Mouse (Mus musculus) embryonic facial prominence, embryonic 14.5 days (tissue): ENCODE results near the gene Jdp2. TPM values are rescaled to one million over a fixed set of nuclear protein-coding genes. Genes with fewer than 3 reads are reported as not detected.

Source experiments
- ATAC-seq: fragments of 200-750 bp; cut with Nextera tagmentation; 2 replicates; pipeline ENCODE4 v1.8.0; 2017; ENCODE audit warnings: low read depth, moderate number of reproducible peaks, moderate TSS enrichment
- DNase-seq: peaks from one replicate; pipeline ENCODE4 v3.0.0-alpha.2; 2015; ENCODE audit warnings: low spot score
- H3K27ac ChIP-seq: fragments of 300-500 bp; sonication (generic); replicated peaks from 2 replicates; pipeline ENCODE4 v1.5.1; 2014; ENCODE audit warnings: low read depth, mild to moderate bottlenecking, low read length, moderate library complexity
- H3K27me3 ChIP-seq: fragments of 300-500 bp; sonication (generic); replicated peaks from 2 replicates; pipeline ENCODE4 v1.6.1; 2014; ENCODE audit warnings: low read length; ENCODE audit not compliant: control insufficient read depth, insufficient read depth
- H3K36me3 ChIP-seq: fragments of 300-500 bp; sonication (generic); 2 replicates; pipeline ENCODE4 v1.6.1; 2014; ENCODE audit warnings: low read length, mixed read lengths; ENCODE audit not compliant: control insufficient read depth, insufficient read depth
- H3K4me1 ChIP-seq: fragments of 300-500 bp; sonication (generic); 2 replicates; pipeline ENCODE4 v1.6.1; 2014; ENCODE audit warnings: antibody characterized with exemption, low read length; ENCODE audit not compliant: control insufficient read depth, insufficient read depth
- H3K4me2 ChIP-seq: fragments of 300-500 bp; sonication (generic); 2 replicates; pipeline ENCODE4 v1.6.1; 2014; ENCODE audit warnings: low read depth, mild to moderate bottlenecking, low read length, moderate library complexity, mixed read lengths
- H3K4me3 ChIP-seq: fragments of 300-500 bp; sonication (generic); 2 replicates; pipeline ENCODE4 v1.5.1; 2014; ENCODE audit warnings: low read depth, mild to moderate bottlenecking, low read length
- H3K9ac ChIP-seq: fragments of 300-500 bp; sonication (generic); 2 replicates; pipeline ENCODE4 v1.6.1; 2014; ENCODE audit warnings: low read depth, mild to moderate bottlenecking, low read length, moderate library complexity, mixed read lengths
- H3K9me3 ChIP-seq: fragments of 300-500 bp; sonication (generic); 2 replicates; pipeline ENCODE4 v1.6.1; 2016; ENCODE audit warnings: low read length; ENCODE audit not compliant: control insufficient read depth
- WGBS: fragments of 180-500 bp; shearing (Covaris S2); extraction: QIAGEN DNeasy Blood & Tissue Kit; methylation state at CpG from one replicate; pipeline ENCODE4 v1.1.7; 2014; 5-methylcytosine and 5-hydroxymethylcytosine counted together
- polyA plus RNA-seq: library from polyadenylated mRNA; unstranded; fragments of >200 nt; fragmentation: Nextera tagmentation; extraction: Ambion mirVana; gene quantifications from 2 replicates; pipeline ENCODE4 v1.2.1, GENCODE M21; 2014

Gene Jdp2
- 1.7 and 2.4 TPM in 2 replicates for polyA plus RNA-seq

DNA sequence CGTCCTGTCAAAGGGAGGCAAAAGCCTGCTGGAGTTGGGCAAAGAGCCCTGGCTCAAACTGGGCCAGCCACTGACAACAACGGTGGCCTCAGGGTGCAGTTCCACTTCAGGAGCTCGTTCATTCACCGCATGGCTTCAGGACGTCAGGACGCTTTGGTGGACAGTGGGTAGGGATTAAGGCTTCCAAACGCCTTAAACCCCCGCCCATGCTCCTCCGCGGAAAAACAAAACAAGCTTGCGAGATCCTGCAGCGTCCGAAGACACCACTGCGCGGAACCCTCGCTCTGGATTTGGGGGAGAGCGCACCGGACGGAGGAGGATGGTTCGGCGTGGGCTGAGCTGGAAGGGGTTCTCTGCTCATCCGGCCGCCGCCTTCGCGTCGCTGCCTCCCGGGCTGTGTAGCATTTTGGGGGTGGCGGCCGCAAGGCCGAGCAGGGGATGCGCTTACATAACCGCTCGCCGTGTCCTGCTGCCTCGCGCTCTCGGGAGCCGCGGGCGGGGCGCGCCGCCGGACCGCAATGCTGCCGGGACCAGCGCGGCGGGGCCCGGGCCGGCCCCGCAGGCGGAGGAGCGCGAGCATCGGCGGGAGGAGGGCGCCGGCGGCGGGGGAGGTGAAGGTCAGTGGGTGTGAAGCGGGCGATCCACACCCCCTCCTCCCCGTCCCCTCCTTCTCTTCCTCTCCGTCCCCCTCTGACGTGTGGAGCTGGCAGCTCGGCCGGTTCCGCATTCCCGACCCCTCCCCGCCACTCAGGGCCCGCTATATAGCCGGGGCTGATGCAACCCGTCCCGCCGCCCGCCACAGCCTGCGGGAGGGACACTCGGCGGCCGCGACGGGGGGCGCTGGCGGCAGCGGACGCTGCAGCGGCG lies at the start of gene Jdp2:
TSS of gene Jdp2 (plus strand) at position 417 of the 867 bp plus-strand sequence.
- no peaks in the 10 kb centered on the region for H3K9me3 ChIP-seq
- peaks cover 18% of the 10 kb centered on the region for H3K4me1 ChIP-seq
- H3K36me3 ChIP-seq, result no peaks in the 10 kb centered on the region
- peak within 1 kb of the TSS; percentile 84 for H3K9ac ChIP-seq
- ATAC-seq, result peak; percentile 94
- H3K27me3 ChIP-seq, result no peaks in the 10 kb centered on the region
- DNase-seq, result peak; percentile 94
- peak within 1 kb of the TSS; percentile 85 for H3K4me3 ChIP-seq
- 1% methylated on average over 49 of the region's 90 CpGs for WGBS
- peak within 1 kb of the TSS; percentile 81 for H3K4me2 ChIP-seq
- peak within 1 kb of the TSS; percentile 88 for H3K27ac ChIP-seq

DNA sequence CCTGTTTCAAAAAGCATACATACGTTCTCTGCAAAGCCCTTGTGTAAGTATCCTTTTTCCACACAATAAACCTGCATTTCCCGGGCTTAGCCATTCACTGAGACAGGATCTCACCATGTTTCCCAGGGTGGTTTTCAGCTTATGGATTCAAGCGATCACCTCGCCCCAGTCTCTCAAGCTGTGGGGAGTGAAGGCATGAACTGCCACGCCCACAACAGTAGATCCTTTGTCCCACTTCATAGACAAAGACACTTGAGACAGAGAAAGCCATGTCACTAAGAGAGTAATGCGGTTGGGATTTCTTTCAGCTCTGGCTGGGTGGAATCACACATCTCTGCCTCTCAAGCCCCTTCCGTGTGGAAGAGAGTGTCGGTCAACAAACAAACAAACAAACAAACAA lies 49.2 kb upstream of the Jdp2 start:
- Histone ChIP-seq H3K9me3 (no peaks in the 10 kb centered on the region), H3K9ac (no peak overlapping the region), H3K27ac (no peak overlapping the region), H3K27me3 (no peaks in the 10 kb centered on the region), H3K36me3 (no peaks in the 10 kb centered on the region), H3K4me2 (no peak overlapping the region), H3K4me1 (peaks cover 8% of the 10 kb centered on the region; the same call in 1 of the 2 replicates), H3K4me3 (no peak overlapping the region)
- WGBS, result 78% methylated on average over 8 of the region's 8 CpGs
- no peak for DNase-seq
- ATAC-seq, result no peak; the same call in 1 of the 2 replicates

DNA sequence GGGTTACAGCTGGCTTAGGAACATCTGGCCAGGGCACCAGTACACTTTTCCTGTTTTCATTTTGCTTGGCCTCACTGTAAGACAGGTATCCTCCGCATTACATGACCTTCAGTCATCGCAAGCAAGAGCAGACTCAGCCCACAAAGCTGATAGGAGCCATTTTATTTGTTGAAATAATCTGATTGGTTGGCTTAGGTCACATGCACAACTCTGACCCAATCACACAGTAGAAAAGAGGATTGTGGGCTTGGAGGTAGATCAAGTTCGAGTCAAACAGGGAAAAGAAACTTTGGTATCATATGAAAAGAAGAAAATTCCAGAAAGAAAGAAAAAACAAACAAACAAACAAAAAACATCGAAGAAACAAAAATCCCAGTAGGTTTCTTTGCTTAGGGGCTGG lies 48.4 kb upstream of the Jdp2 start:
- WGBS, result 85% methylated on average over 4 of the region's 4 CpGs
- H3K4me2 ChIP-seq, result no peak overlapping the region

DNA sequence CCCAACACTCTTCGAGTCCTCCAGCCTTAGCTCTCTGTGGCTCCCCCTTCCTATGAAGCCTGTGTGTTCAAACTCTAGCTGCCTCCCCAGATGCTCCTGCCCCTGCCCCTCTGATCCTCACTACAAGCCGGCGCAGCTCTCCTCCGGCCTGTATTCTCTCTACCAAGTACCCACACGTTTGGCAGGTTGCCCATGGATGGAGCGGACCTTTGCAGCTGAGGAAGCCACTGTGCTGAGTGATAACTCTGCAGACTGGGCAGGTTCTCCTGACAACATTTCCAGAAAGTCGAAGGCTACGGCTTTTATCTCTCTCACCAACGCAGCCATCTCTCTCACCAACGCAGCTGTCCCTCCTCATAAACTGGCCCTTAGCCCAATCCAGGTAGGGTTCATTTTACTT lies 39.5 kb upstream of the Jdp2 start:
- H3K4me2 ChIP-seq, result no peak overlapping the region
- ATAC-seq, result no peak
- no peaks in the 10 kb centered on the region for H3K9me3 ChIP-seq
- no peak overlapping the region for H3K9ac ChIP-seq
- DNase-seq, result no peak
- no peaks in the 10 kb centered on the region for H3K27me3 ChIP-seq
- no peaks in the 10 kb centered on the region for H3K36me3 ChIP-seq
- H3K4me3 ChIP-seq, result no peak overlapping the region
- H3K27ac ChIP-seq, result no peak overlapping the region
- no peaks in the 10 kb centered on the region for H3K4me1 ChIP-seq
- WGBS, result 83% methylated on average over 10 of the region's 10 CpGs

More for the DNA sequence above, 48.4 kb upstream of the Jdp2 start:
- no peak for ATAC-seq
- Histone ChIP-seq H3K36me3 (no peaks in the 10 kb centered on the region), H3K4me1 (peaks cover 8% of the 10 kb centered on the region; the same call in 1 of the 2 replicates), H3K9ac (no peak overlapping the region), H3K9me3 (no peaks in the 10 kb centered on the region), H3K27me3 (no peaks in the 10 kb centered on the region), H3K4me3 (no peak overlapping the region), H3K27ac (no peak overlapping the region)
- no peak for DNase-seq

DNA sequence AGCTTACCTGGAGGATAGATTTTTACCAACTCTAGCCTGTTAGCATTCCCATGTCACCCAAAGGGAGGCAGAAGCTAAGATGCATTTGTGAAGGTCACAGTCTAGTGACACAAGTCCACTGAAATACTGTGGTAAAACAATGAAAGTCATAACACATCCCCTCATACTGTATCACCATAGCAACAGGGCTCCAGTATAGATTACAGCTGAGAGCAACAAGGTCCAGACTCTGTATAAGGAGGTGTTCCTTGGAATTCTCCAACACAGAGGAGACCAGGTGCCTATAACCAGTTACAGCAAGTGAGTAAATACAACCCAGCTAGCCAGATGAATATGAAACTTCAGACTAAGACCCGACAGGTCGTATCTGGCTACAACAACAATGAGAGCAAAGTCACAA lies 33.4 kb upstream of the Jdp2 start:
- no peak overlapping the region for H3K9ac ChIP-seq
- no peak overlapping the region for H3K27ac ChIP-seq
- H3K27me3 ChIP-seq, result no peaks in the 10 kb centered on the region
- H3K36me3 ChIP-seq, result no peaks in the 10 kb centered on the region
- no peak for ATAC-seq
- H3K9me3 ChIP-seq, result no peaks in the 10 kb centered on the region
- no peak overlapping the region for H3K4me3 ChIP-seq
- no peaks in the 10 kb centered on the region for H3K4me1 ChIP-seq
- no peak overlapping the region for H3K4me2 ChIP-seq
- DNase-seq, result no peak
- 87% methylated on average over 2 of the region's 2 CpGs for WGBS

DNA sequence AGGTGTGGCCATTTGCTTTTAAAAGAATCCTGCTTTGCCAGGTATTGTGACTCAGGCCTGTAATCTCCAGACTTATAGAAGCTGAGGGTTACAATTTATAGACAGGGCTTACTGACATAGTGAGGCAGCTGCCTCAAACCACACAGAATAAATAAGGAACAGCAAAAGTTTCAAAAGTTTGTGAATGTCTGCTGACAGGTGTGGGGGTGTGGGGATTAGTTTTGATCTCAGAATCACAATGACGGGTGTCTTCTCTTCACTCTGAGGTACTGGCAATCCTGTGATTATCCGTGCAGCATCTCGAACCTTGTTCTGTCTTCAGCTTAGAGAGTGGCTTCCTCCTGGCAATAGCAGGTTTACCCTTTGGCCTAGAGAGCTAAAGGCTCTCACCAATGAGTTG lies 30.5 kb upstream of the Jdp2 start:
- H3K27ac ChIP-seq, result no peak overlapping the region
- H3K36me3 ChIP-seq, result no peaks in the 10 kb centered on the region
- H3K27me3 ChIP-seq, result no peaks in the 10 kb centered on the region
- 83% methylated on average over 3 of the region's 3 CpGs for WGBS
- H3K4me1 ChIP-seq, result no peaks in the 10 kb centered on the region
- no peak overlapping the region for H3K4me2 ChIP-seq
- H3K4me3 ChIP-seq, result no peak overlapping the region
- DNase-seq, result no peak
- ATAC-seq, result no peak
- no peak overlapping the region for H3K9ac ChIP-seq
- H3K9me3 ChIP-seq, result no peaks in the 10 kb centered on the region

DNA sequence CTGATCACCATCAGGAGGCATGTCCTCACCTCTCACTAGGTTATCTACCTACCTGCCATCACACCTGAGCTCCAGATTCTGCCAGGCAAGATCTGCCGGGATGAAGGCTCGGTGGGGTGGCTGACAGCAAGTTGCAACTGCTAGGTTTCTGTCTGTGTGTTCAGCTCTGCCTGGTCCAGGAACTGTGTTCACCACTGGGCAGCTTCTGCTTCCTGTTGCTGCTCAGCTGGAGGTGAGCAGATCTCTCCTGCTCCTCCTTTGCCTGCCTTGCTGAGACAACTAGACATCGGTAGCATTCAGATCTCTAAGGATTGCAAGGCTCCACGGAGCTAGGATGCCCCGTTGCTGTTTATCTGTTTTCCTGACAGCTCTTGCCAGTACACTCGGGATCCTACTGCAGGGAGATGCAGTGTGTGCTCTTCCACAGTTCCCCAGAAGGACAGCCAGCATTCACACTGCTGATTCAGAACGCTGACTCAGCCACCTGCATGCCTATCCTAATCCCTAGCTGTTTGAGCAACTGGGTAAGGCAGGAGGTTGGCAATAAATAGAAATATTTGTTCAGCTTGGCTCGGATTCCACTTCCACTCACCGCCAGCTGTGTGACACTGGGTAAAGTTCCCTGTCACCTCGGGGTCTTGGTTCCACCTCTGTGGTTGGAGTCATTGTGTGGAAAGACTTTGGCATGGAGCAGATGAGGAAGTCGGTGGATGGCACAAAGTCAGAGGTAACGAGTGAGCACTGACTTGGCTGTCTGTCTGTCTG lies 29.3 kb upstream of the Jdp2 start:
- no peak for ATAC-seq
- H3K9me3 ChIP-seq, result no peaks in the 10 kb centered on the region
- H3K27me3 ChIP-seq, result no peaks in the 10 kb centered on the region
- no peak overlapping the region for H3K4me2 ChIP-seq
- H3K4me1 ChIP-seq, result no peaks in the 10 kb centered on the region
- no peak overlapping the region for H3K27ac ChIP-seq
- DNase-seq, result peak; percentile 62
- WGBS, result 59% methylated on average over 12 of the region's 12 CpGs
- no peak overlapping the region for H3K4me3 ChIP-seq
- H3K9ac ChIP-seq, result no peak overlapping the region
- H3K36me3 ChIP-seq, result no peaks in the 10 kb centered on the region

DNA sequence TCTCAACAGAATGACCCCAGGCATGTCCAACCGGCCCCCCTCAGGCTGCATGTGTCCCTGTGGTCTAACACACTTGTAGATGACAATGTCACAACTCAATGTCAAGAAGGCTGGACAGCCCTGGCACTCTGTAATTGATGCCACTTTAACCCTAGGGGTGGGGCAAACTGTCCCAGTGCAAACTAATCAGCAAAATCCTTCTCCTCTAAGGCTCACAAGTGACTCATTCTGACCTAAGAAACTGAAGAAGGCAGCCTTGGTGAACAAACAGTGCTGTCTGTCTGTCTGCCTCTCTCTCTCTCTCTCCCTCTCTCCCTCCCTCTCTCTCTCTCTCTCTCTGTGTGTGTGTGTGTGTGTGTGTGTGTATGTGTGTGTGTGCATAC lies 28.7 kb upstream of the Jdp2 start:
- Histone ChIP-seq H3K27ac (no peak overlapping the region), H3K36me3 (no peaks in the 10 kb centered on the region), H3K27me3 (no peaks in the 10 kb centered on the region), H3K4me2 (no peak overlapping the region), H3K4me1 (no peaks in the 10 kb centered on the region), H3K9me3 (no peaks in the 10 kb centered on the region), H3K4me3 (no peak overlapping the region), H3K9ac (no peak overlapping the region)
- DNase-seq (no peak), ATAC-seq (no peak)
- 88% methylated on average over 1 of the region's 1 CpGs for WGBS
